Mouse (Mus musculus) layer of hippocampus, postnatal 25 days (tissue): ENCODE results near the gene Sowahc. TPM values are rescaled to one million over a fixed set of nuclear protein-coding genes. Genes with fewer than 3 reads are reported as not detected.

Experiments used
- DNase-seq, 2 experiments: peaks; one replicate each; pipeline ENCODE4 v3.0.0; 2022; ENCODE audit warnings: mixed read lengths in 2 of 2, low spot score in 1 of 2; ENCODE audit errors: extremely low spot score in 1 of 2
- total RNA-seq, 2 experiments: library from RNA; stranded (reverse); gene quantifications; 2 replicates each; pipeline ENCODE4 v1.2.3; 2021

Gene Sowahc
- 1 to 10 TPM; 7.7 to 8.4 TPM for total RNA-seq

GRCm38 (mm10) chr10:59221473-59222270 lies at the start of gene Sowahc, which contains the start of gene Sept10:
Sowahc (plus strand) TSS chr10:59221953.
Sept10 (minus strand) TSS chr10:59221847.
- DNase-seq, result peak; percentile 94 to 97

- DNase-seq, result no peak
Measured at GRCm38 (mm10) chr10:59172539-59172938, 49.2 kb upstream of the Sowahc start.

- DNase-seq, result no peak
Measured at GRCm38 (mm10) chr10:59179620-59180019, 42.1 kb upstream of the Sowahc start.

GRCm38 (mm10) chr10:59182306-59182705 lies 39.4 kb upstream of the Sowahc start:
- DNase-seq, result no peak

- no peak for DNase-seq
Measured at GRCm38 (mm10) chr10:59194891-59195290, 26.9 kb upstream of the Sowahc start.

- no peak for DNase-seq
Measured at GRCm38 (mm10) chr10:59196763-59197162, 25.0 kb upstream of the Sowahc start.

GRCm38 (mm10) chr10:59200011-59200410 lies 21.7 kb upstream of the Sowahc start:
- no peak for DNase-seq

- peak in 1 of 2 experiments; percentile 10 for DNase-seq
Measured at GRCm38 (mm10) chr10:59220824-59221472, 805 bp upstream of the Sowahc start.

GRCm38 (mm10) chr10:59222271-59223101 lies 733 bp downstream of the Sowahc start:
- peak; percentile 13 to 16 for DNase-seq

- no peak for DNase-seq
Measured at GRCm38 (mm10) chr10:59223301-59223700, 1.5 kb downstream of the Sowahc start.

- DNase-seq, result no peak
Measured at GRCm38 (mm10) chr10:59223890-59224289, 2.1 kb downstream of the Sowahc start.

- DNase-seq, result no peak
Measured at GRCm38 (mm10) chr10:59225137-59225536, 3.4 kb downstream of the Sowahc start.

- no peak for DNase-seq
Measured at GRCm38 (mm10) chr10:59229205-59229820, 7.6 kb downstream of the Sowahc start.

- DNase-seq, result no peak
Measured at GRCm38 (mm10) chr10:59235227-59235626, 13.5 kb downstream of the Sowahc start.

GRCm38 (mm10) chr10:59235847-59236246 lies 14.1 kb downstream of the Sowahc start:
- no peak for DNase-seq

- DNase-seq, result no peak
Measured at GRCm38 (mm10) chr10:59236486-59236885, 14.7 kb downstream of the Sowahc start.

GRCm38 (mm10) chr10:59237757-59238156 lies 16.0 kb downstream of the Sowahc start:
- DNase-seq, result no peak

- DNase-seq, result no peak
Measured at GRCm38 (mm10) chr10:59241141-59241541, 19.4 kb downstream of the Sowahc start.

- no peak for DNase-seq
Measured at GRCm38 (mm10) chr10:59249531-59249930, 27.8 kb downstream of the Sowahc start.

- DNase-seq, result no peak
Measured at GRCm38 (mm10) chr10:59250679-59251078, 28.9 kb downstream of the Sowahc start.
